Mouse (Mus musculus): Measurements from ENCODE around the gene Gm42791.

GRCm38 (mm10) chr5:148873116-148873515 lies 121.8 kb downstream of the Gm42791 start:
- no peak for TF ChIP-seq CTCF (IDR thresholded peaks at IDR 0.05; ENCODE audit: insufficient read depth, low read length)
- TF ChIP-seq POLR2A (IDR thresholded peaks at IDR 0.05; ENCODE audit: borderline replicate concordance, extremely low read depth, low read depth, low read length), result no peak

Measured in lung, adult 2 months (tissue).